Mouse (Mus musculus) macrophage (primary cell): ENCODE results near the gene 4930402H24Rik. TPM values are rescaled to one million over a fixed set of nuclear protein-coding genes. Genes with fewer than 3 reads are reported as not detected.

Experiments
- H3K27ac ChIP-seq: fragments of 350-480 bp; formaldehyde crosslinking; 2 replicates; pipeline ENCODE4 v1.9.0; 2021
- H3K36me3 ChIP-seq: fragments of 350-480 bp; formaldehyde crosslinking; 2 replicates; pipeline ENCODE4 v1.9.0; 2021; ENCODE audit errors: inconsistent target
- H3K4me3 ChIP-seq: fragments of 350-480 bp; formaldehyde crosslinking; 2 replicates; pipeline ENCODE4 v1.9.0; 2021; ENCODE audit errors: inconsistent target
- H3K79me2 ChIP-seq: fragments of 350-480 bp; formaldehyde crosslinking; 2 replicates; pipeline ENCODE4 v1.9.0; 2021; ENCODE audit errors: inconsistent target
- WGBS: methylation state at CpG from one replicate; pipeline ENCODE4 v1.1.7; 2026; ENCODE audit warnings: inconsistent platforms; ENCODE audit not compliant: missing documents; 5-methylcytosine and 5-hydroxymethylcytosine counted together
- polyA plus RNA-seq: library from polyadenylated mRNA; stranded (reverse); fragments of 250-400 nt; gene quantifications from 3 replicates; pipeline ENCODE4 v1.2.4, GENCODE M21; 2018; ENCODE audit warnings: inconsistent platforms

The 4930402H24Rik gene
- polyA plus RNA-seq, 1 experiment from 2014 or later = 15.5 TPM

GRCm38 (mm10) chr2:130755061-130755607 is 151.1 kb downstream of the 4930402H24Rik start:
- H3K36me3 ChIP-seq = peaks cover 14% of the 10 kb centered on the region; the same call in 1 of the 2 replicates
- no peak overlapping the region for H3K27ac ChIP-seq
- no peak overlapping the region for H3K4me3 ChIP-seq
- 88% methylated on average over 7 of the region's 7 CpGs for WGBS
- H3K79me2 ChIP-seq = no peaks in the 10 kb centered on the region

GRCm38 (mm10) chr2:130754596-130754995 is 151.6 kb downstream of the 4930402H24Rik start:
- no peaks in the 10 kb centered on the region for H3K79me2 ChIP-seq
- peaks cover 14% of the 10 kb centered on the region; the same call in 1 of the 2 replicates for H3K36me3 ChIP-seq
- H3K27ac ChIP-seq = no peak overlapping the region
- WGBS = 87% methylated on average over 3 of the region's 3 CpGs
- no peak overlapping the region for H3K4me3 ChIP-seq

GRCm38 (mm10) chr2:130750449-130750848 is 155.8 kb downstream of the 4930402H24Rik start:
- peaks cover 38% of the 10 kb centered on the region for H3K36me3 ChIP-seq
- 67% methylated on average over 8 of the region's 8 CpGs for WGBS
- no peak overlapping the region for H3K4me3 ChIP-seq
- H3K27ac ChIP-seq = no peak overlapping the region
- H3K79me2 ChIP-seq = no peaks in the 10 kb centered on the region

GRCm38 (mm10) chr2:130749708-130750107 is 156.5 kb downstream of the 4930402H24Rik start:
- Histone ChIP-seq H3K79me2 (no peaks in the 10 kb centered on the region), H3K4me3 (no peak overlapping the region), H3K36me3 (peaks cover 45% of the 10 kb centered on the region), H3K27ac (no peak overlapping the region)
- 96% methylated on average over 3 of the region's 3 CpGs for WGBS

GRCm38 (mm10) chr2:130743576-130743975 is 162.6 kb downstream of the 4930402H24Rik start:
- H3K4me3 ChIP-seq = no peak overlapping the region
- no peak overlapping the region for H3K27ac ChIP-seq
- WGBS = 94% methylated on average over 1 of the region's 1 CpGs
- H3K36me3 ChIP-seq = peaks cover 84% of the 10 kb centered on the region
- no peaks in the 10 kb centered on the region for H3K79me2 ChIP-seq

- Histone ChIP-seq H3K4me3 (no peak overlapping the region), H3K36me3 (peaks cover 81% of the 10 kb centered on the region), H3K27ac (no peak overlapping the region), H3K79me2 (no peaks in the 10 kb centered on the region)
- WGBS = 91% methylated on average over 4 of the region's 4 CpGs
Observed at GRCm38 (mm10) chr2:130740096-130740495, 166.1 kb downstream of the 4930402H24Rik start.

- WGBS = 96% methylated on average over 6 of the region's 6 CpGs
Observed at GRCm38 (mm10) chr2:130738019-130738418, 168.2 kb downstream of the 4930402H24Rik start.

GRCm38 (mm10) chr2:130735281-130735680 is 170.9 kb downstream of the 4930402H24Rik start:
- WGBS = 87% methylated on average over 5 of the region's 5 CpGs

More at GRCm38 (mm10) chr2:130738019-130738418, 168.2 kb downstream of the 4930402H24Rik start:
- Histone ChIP-seq H3K4me3 (no peak overlapping the region), H3K27ac (no peak overlapping the region), H3K36me3 (peaks cover 72% of the 10 kb centered on the region), H3K79me2 (no peaks in the 10 kb centered on the region)

GRCm38 (mm10) chr2:130733444-130733843 is 172.8 kb downstream of the 4930402H24Rik start:
- 91% methylated on average over 2 of the region's 3 CpGs for WGBS
- peaks cover 32% of the 10 kb centered on the region for H3K36me3 ChIP-seq
- H3K27ac ChIP-seq = no peak overlapping the region
- H3K79me2 ChIP-seq = no peaks in the 10 kb centered on the region
- no peak overlapping the region for H3K4me3 ChIP-seq

More at GRCm38 (mm10) chr2:130735281-130735680, 170.9 kb downstream of the 4930402H24Rik start:
- H3K36me3 ChIP-seq = peaks cover 51% of the 10 kb centered on the region
- no peaks in the 10 kb centered on the region for H3K79me2 ChIP-seq
- no peak overlapping the region for H3K4me3 ChIP-seq
- H3K27ac ChIP-seq = no peak overlapping the region

GRCm38 (mm10) chr2:130731855-130732254 is 174.4 kb downstream of the 4930402H24Rik start:
- WGBS = 91% methylated on average over 5 of the region's 5 CpGs
- H3K36me3 ChIP-seq = peaks cover 23% of the 10 kb centered on the region

GRCm38 (mm10) chr2:130730746-130731145 is 175.5 kb downstream of the 4930402H24Rik start:
- Histone ChIP-seq H3K36me3 (peaks cover 23% of the 10 kb centered on the region), H3K79me2 (no peaks in the 10 kb centered on the region), H3K27ac (peak overlapping the region; percentile 52), H3K4me3 (no peak overlapping the region)
- 31% methylated on average over 9 of the region's 9 CpGs for WGBS

More at GRCm38 (mm10) chr2:130731855-130732254, 174.4 kb downstream of the 4930402H24Rik start:
- peak overlapping the region; percentile 52; the same call in 1 of the 2 replicates for H3K27ac ChIP-seq
- H3K4me3 ChIP-seq = no peak overlapping the region
- H3K79me2 ChIP-seq = no peaks in the 10 kb centered on the region

- H3K27ac ChIP-seq = peak overlapping the region; percentile 52
- H3K4me3 ChIP-seq = no peak overlapping the region
- no peaks in the 10 kb centered on the region for H3K79me2 ChIP-seq
- H3K36me3 ChIP-seq = peaks cover 27% of the 10 kb centered on the region
- 93% methylated on average over 2 of the region's 2 CpGs for WGBS
Observed at GRCm38 (mm10) chr2:130728906-130729585, 177.2 kb downstream of the 4930402H24Rik start.

- H3K36me3 ChIP-seq = peaks cover 40% of the 10 kb centered on the region
- peak overlapping the region; percentile 52 for H3K27ac ChIP-seq
- H3K4me3 ChIP-seq = no peak overlapping the region
- 100% methylated on average over 1 of the region's 1 CpGs for whole genome bisulfite sequencing
- H3K79me2 ChIP-seq = no peaks in the 10 kb centered on the region
Observed at GRCm38 (mm10) chr2:130727752-130728151, 178.5 kb downstream of the 4930402H24Rik start.

- WGBS = 91% methylated on average over 4 of the region's 4 CpGs
Observed at GRCm38 (mm10) chr2:130724369-130724768, 181.8 kb downstream of the 4930402H24Rik start.

GRCm38 (mm10) chr2:130717951-130718350 is 188.3 kb downstream of the 4930402H24Rik start:
- Histone ChIP-seq H3K36me3 (peaks cover 48% of the 10 kb centered on the region), H3K4me3 (no peak overlapping the region), H3K79me2 (no peaks in the 10 kb centered on the region), H3K27ac (no peak overlapping the region)
- WGBS = 92% methylated on average over 6 of the region's 6 CpGs

More at GRCm38 (mm10) chr2:130724369-130724768, 181.8 kb downstream of the 4930402H24Rik start:
- Histone ChIP-seq H3K79me2 (no peaks in the 10 kb centered on the region), H3K4me3 (no peak overlapping the region), H3K27ac (no peak overlapping the region), H3K36me3 (peaks cover 54% of the 10 kb centered on the region)
